Mouse (Mus musculus): ENCODE data around the gene Pik3ca.

- no peak for TF ChIP-seq CTCF (IDR thresholded peaks at IDR 0.05; ENCODE audit: extremely low read depth, insufficient read length, insufficient replicate concordance, low read depth, low read length)
- TF ChIP-seq POLR2A (IDR thresholded peaks at IDR 0.05; ENCODE audit: low read depth, low read length), result no peak
Measured at GRCm38 (mm10) chr3:32438716-32439115, 41.2 kb downstream of the Pik3ca start.
